Mouse (Mus musculus): Measurements from ENCODE around the gene Obscn.

GRCm38 (mm10) chr11:59159099-59159498 is 22.9 kb upstream of the Obscn start:
- no peak for TF ChIP-seq CTCF (IDR thresholded peaks at IDR 0.05)
- TF ChIP-seq POLR2A (IDR thresholded peaks at IDR 0.05; ENCODE audit: insufficient read depth, low read depth, low read length) = no peak
- TF ChIP-seq EP300 (IDR thresholded peaks at IDR 0.05; ENCODE audit: insufficient read depth, low read depth, low read length) = no peak

Measured in heart, adult 2 months (tissue).